Mouse (Mus musculus) C2C12 (cell line): ENCODE results near the gene Esx1.

ENCODE experiments used
- CEBPB ChIP-seq: IDR thresholded peaks from one replicate; pipeline ENCODE4 v1.6.1; 2011; ENCODE audit warnings: low read depth, mild to moderate bottlenecking, control low read depth, moderate library complexity
- CTCF ChIP-seq: IDR thresholded peaks from one replicate; pipeline ENCODE4 v1.5.1; 2011; ENCODE audit not compliant: control insufficient read depth, insufficient read depth, insufficient read length
- MAX ChIP-seq: IDR thresholded peaks from one replicate; pipeline ENCODE4 v1.6.1; 2011; ENCODE audit warnings: mild to moderate bottlenecking, control low read depth
- MYOD1 ChIP-seq: IDR thresholded peaks from one replicate; pipeline ENCODE4 v1.6.1; 2011; ENCODE audit warnings: low read depth; ENCODE audit not compliant: control insufficient read depth, insufficient read length
- USF1 ChIP-seq: IDR thresholded peaks from one replicate; pipeline ENCODE4 v1.6.1; 2011; ENCODE audit warnings: low read depth, mild to moderate bottlenecking, control low read depth, moderate library complexity

DNA sequence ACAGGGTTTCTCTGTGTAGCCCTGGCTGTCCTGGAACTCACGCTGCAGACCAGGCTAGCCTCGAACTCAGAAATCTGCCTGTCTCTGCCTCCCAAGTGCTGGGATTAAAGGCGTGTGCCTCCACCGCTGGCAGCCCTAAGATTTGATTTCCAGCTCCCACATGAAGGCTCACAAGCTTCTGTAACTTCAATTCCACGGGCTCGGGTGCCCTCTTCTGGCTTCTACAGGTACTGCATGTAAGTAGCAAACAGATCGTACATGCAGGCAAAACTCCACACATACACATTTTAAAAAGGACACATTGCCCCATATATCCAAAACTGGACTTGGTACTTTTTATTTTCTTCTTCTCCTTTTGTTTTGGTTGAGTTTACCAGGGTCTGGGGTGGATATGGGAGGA lies 48.1 kb upstream of the Esx1 start:
- TF ChIP-seq CTCF (no peak), CEBPB (no peak), MAX (no peak), USF1 (no peak), MYOD1 (no peak)
